Mouse (Mus musculus) hindbrain, embryonic 11.5 days (tissue): ENCODE measurements around the gene Ccdc158. TPM values are rescaled to one million over a fixed set of nuclear protein-coding genes. Genes with fewer than 3 reads are reported as not detected.

ENCODE experiments used
- ATAC-seq: fragments of 200-750 bp; cut with Nextera tagmentation; 2 replicates; pipeline ENCODE4 v1.8.0; 2017; ENCODE audit warnings: mild to moderate bottlenecking, moderate TSS enrichment, moderate library complexity; ENCODE audit not compliant: low FRiP score
- DNase-seq: peaks from one replicate; pipeline ENCODE4 v3.0.0-alpha.2; 2015; ENCODE audit warnings: low spot score
- H3K27ac ChIP-seq: fragments of 300-500 bp; sonication (generic); 2 replicates; pipeline ENCODE4 v1.5.1; 2014; ENCODE audit warnings: mild to moderate bottlenecking, low read depth, low read length
- H3K27me3 ChIP-seq: fragments of 300-500 bp; sonication (generic); 2 replicates; pipeline ENCODE4 v1.6.1; 2014; ENCODE audit warnings: mild to moderate bottlenecking, low read length, moderate library complexity, mixed read lengths; ENCODE audit not compliant: control insufficient read depth, insufficient read depth
- H3K36me3 ChIP-seq: fragments of 300-500 bp; sonication (generic); 2 replicates; pipeline ENCODE4 v1.6.1; 2014; ENCODE audit warnings: mild to moderate bottlenecking, low read length, moderate library complexity, mixed read lengths; ENCODE audit not compliant: control insufficient read depth, insufficient read depth
- H3K4me1 ChIP-seq: fragments of 300-500 bp; sonication (generic); replicated peaks from 2 replicates; pipeline ENCODE4 v1.6.1; 2014; ENCODE audit warnings: low read length, mixed read lengths; ENCODE audit not compliant: control insufficient read depth, insufficient read depth
- H3K4me2 ChIP-seq: fragments of 300-500 bp; sonication (generic); replicated peaks from 2 replicates; pipeline ENCODE4 v1.6.1; 2014; ENCODE audit warnings: mild to moderate bottlenecking, low read depth, low read length
- H3K4me3 ChIP-seq: fragments of 300-500 bp; sonication (generic); 2 replicates; pipeline ENCODE4 v1.5.1; 2014; ENCODE audit warnings: low read depth, low read length
- H3K9ac ChIP-seq: fragments of 300-500 bp; sonication (generic); 2 replicates; pipeline ENCODE4 v1.6.1; 2014; ENCODE audit warnings: low read depth, low read length
- H3K9me3 ChIP-seq: fragments of 300-500 bp; sonication (generic); 2 replicates; pipeline ENCODE4 v1.6.1; 2016; ENCODE audit warnings: low read length; ENCODE audit not compliant: control insufficient read depth
- WGBS: fragments of 180-500 bp; shearing (Covaris S2); extraction: QIAGEN DNeasy Blood & Tissue Kit; methylation state at CpG from one replicate; pipeline ENCODE4 v1.1.7; 2014; 5-methylcytosine and 5-hydroxymethylcytosine counted together
- polyA plus RNA-seq: library from polyadenylated mRNA; unstranded; fragments of >200 nt; fragmentation: Nextera tagmentation; extraction: Ambion mirVana; gene quantifications from 2 replicates; pipeline ENCODE4 v1.2.1, GENCODE M21; 2014

Gene Ccdc158
- polyA plus RNA-seq, 1 experiment from 2014 or later: 1.1 TPM

GRCm38 (mm10) chr5:92633526-92633925 is 41.5 kb downstream of the Ccdc158 start:
- Histone ChIP-seq H3K36me3 (no peaks in the 10 kb centered on the region), H3K27ac (no peak overlapping the region), H3K9me3 (no peaks in the 10 kb centered on the region), H3K9ac (no peak overlapping the region), H3K4me1 (no peaks in the 10 kb centered on the region), H3K4me3 (no peak overlapping the region), H3K4me2 (no peak overlapping the region), H3K27me3 (no peaks in the 10 kb centered on the region)
- DNase-seq: peak; percentile 19
- ATAC-seq: no peak
- 68% methylated on average over 4 of the region's 4 CpGs for WGBS

DNA sequence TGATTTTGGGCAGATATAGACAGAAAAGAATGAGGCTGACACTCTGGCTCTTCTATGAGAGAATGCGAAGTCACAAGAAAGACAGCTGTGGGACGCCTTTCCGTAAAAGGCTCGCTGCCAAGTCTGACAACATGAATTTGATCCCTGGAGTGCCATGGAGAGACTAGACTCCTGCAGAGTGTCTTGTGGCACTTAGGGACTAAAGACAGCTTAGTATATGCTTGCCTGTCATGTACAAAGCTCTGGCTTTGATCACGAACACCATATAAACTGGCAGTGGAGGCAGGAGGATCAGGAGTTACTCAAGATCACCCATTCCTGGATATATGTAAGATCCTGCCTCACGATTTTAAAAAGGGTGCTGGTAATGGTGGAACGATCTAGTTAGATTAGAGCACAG is 47.2 kb downstream of the Ccdc158 start:
- Histone ChIP-seq H3K4me2 (no peak overlapping the region), H3K9ac (no peak overlapping the region), H3K4me1 (no peaks in the 10 kb centered on the region), H3K27me3 (no peaks in the 10 kb centered on the region), H3K27ac (no peak overlapping the region), H3K4me3 (no peak overlapping the region), H3K9me3 (no peaks in the 10 kb centered on the region), H3K36me3 (no peaks in the 10 kb centered on the region)
- no peak for DNase-seq
- ATAC-seq: no peak
- WGBS: 88% methylated on average over 7 of the region's 7 CpGs

GRCm38 (mm10) chr5:92621883-92622282 is 53.2 kb downstream of the Ccdc158 start:
- WGBS: 83% methylated on average over 5 of the region's 5 CpGs
- Histone ChIP-seq H3K27me3 (no peaks in the 10 kb centered on the region), H3K27ac (no peak overlapping the region), H3K36me3 (no peaks in the 10 kb centered on the region), H3K4me3 (no peak overlapping the region), H3K4me1 (no peaks in the 10 kb centered on the region), H3K4me2 (no peak overlapping the region), H3K9ac (no peak overlapping the region), H3K9me3 (no peaks in the 10 kb centered on the region)
- ATAC-seq (no peak), DNase-seq (no peak)

GRCm38 (mm10) chr5:92612756-92613155 is 62.3 kb downstream of the Ccdc158 start:
- no peak for DNase-seq
- WGBS: 88% methylated on average over 4 of the region's 4 CpGs
- no peak for ATAC-seq
- Histone ChIP-seq H3K9me3 (no peaks in the 10 kb centered on the region), H3K36me3 (no peaks in the 10 kb centered on the region), H3K27ac (no peak overlapping the region), H3K27me3 (no peaks in the 10 kb centered on the region), H3K4me3 (no peak overlapping the region), H3K4me2 (no peak overlapping the region), H3K9ac (no peak overlapping the region), H3K4me1 (no peaks in the 10 kb centered on the region)

- Histone ChIP-seq H3K4me3 (no peak overlapping the region), H3K9me3 (no peaks in the 10 kb centered on the region), H3K4me2 (no peak overlapping the region), H3K4me1 (no peaks in the 10 kb centered on the region), H3K27me3 (peaks cover 3% of the 10 kb centered on the region; the same call in 1 of the 2 replicates), H3K36me3 (no peaks in the 10 kb centered on the region), H3K9ac (no peak overlapping the region), H3K27ac (no peak overlapping the region)
- no peak for DNase-seq
- 89% methylated on average over 5 of the region's 5 CpGs for WGBS
- no peak for ATAC-seq
Measured at GRCm38 (mm10) chr5:92607492-92608229, 67.4 kb downstream of the Ccdc158 start.

DNA sequence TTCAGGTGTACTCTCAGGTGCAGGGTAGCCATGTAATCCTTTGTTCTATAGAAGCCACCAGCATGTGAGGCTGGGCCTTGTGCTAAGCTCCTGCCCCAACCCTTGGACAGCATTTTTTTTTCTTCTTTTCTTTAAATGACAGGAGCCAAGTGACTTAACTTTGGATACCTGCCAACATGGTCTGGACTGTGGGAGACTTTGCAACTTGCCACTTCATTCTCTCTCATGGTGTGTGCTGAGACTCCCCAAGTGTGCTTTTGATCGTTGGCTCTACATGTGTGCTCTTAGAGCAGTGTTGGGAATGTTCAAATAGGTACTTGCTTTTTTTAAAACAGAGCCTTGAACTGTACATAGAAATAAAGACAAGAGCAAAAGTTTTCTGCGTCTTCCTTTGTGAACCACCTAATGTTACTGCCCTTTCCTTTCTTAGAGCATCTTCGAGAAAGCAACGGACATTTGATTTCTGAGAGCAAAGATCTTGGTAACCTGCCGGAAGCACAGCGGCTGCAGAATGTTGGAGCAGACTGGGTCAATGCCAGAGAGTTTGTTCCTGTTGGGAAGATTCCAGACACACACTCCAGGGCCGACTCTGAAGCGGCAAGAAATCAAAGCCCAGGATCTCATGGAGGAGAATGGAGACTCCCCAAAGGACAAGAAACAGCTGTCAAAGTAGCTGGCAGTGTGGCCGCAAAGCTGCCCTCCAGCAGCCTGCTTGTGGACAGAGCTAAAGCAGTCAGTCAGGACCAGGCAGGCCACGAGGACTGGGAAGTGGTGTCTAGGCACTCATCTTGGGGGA is 70.4 kb downstream of the Ccdc158 start:
- Histone ChIP-seq H3K9me3 (no peaks in the 10 kb centered on the region), H3K4me2 (no peak overlapping the region), H3K27me3 (peaks cover 3% of the 10 kb centered on the region; the same call in 1 of the 2 replicates), H3K27ac (no peak overlapping the region), H3K9ac (no peak overlapping the region), H3K36me3 (no peaks in the 10 kb centered on the region), H3K4me3 (no peak overlapping the region), H3K4me1 (no peaks in the 10 kb centered on the region)
- 80% methylated on average over 10 of the region's 10 CpGs for WGBS
- DNase-seq (no peak), ATAC-seq (no peak)

GRCm38 (mm10) chr5:92602691-92603690 is 72.1 kb downstream of the Ccdc158 start, which contains the start of gene Stbd1:
Stbd1 (plus strand) TSS chr5:92603041.
- Histone ChIP-seq H3K4me3 (peak within 1 kb of the TSS; percentile 62), H3K4me2 (peak within 1 kb of the TSS; percentile 96), H3K36me3 (no peaks in the 10 kb centered on the region), H3K27ac (no peak within 1 kb of the TSS), H3K9me3 (no peaks in the 10 kb centered on the region), H3K27me3 (peaks cover 3% of the 10 kb centered on the region; the same call in 1 of the 2 replicates), H3K9ac (peak within 1 kb of the TSS; percentile 62), H3K4me1 (no peaks in the 10 kb centered on the region)
- ATAC-seq (peak; percentile 95), DNase-seq (peak; percentile 83)
- WGBS: 1% methylated on average over 60 of the region's 69 CpGs

DNA sequence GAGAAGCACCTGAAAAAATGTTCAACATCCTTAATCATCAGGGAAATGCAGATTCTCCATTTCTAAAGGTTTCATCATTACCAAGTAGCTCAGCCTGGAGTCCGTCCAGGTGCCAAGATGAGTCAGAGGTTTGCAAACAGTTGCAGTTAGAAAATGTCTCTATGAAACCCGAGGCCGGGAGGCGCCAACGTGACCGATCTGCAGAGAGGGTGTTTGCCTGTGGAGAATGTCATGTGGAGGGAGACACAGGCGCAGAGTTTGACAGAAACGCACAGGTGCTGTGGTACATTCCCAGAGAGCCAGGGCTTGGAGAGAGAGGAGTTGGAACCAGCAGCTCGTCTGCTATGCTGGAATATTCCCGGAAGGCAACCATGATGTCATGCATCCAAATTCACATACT is 76.0 kb downstream of the Ccdc158 start:
- DNase-seq (no peak), ATAC-seq (no peak)
- no peaks in the 10 kb centered on the region for H3K36me3 ChIP-seq
- no peaks in the 10 kb centered on the region for H3K9me3 ChIP-seq
- H3K4me1 ChIP-seq: no peaks in the 10 kb centered on the region
- no peak overlapping the region for H3K4me2 ChIP-seq
- H3K4me3 ChIP-seq: no peak overlapping the region
- H3K27ac ChIP-seq: no peak overlapping the region
- H3K27me3 ChIP-seq: no peaks in the 10 kb centered on the region; the same call in 1 of the 2 replicates
- 88% methylated on average over 10 of the region's 10 CpGs for WGBS
- no peak overlapping the region for H3K9ac ChIP-seq
